Mouse (Mus musculus) heart, postnatal 0 days (tissue): ENCODE data around the gene Syvn1.

Experiments
- CTCF ChIP-seq: IDR thresholded peaks from 2 replicates; pipeline ENCODE4 v1.5.1; 2016; ENCODE audit warnings: antibody characterized with exemption, control low read depth, low read depth
- EP300 ChIP-seq: IDR thresholded peaks from 2 replicates; pipeline ENCODE4 v1.6.1; 2016; ENCODE audit warnings: antibody characterized with exemption, low read depth

GRCm38 (mm10) chr19:6046294-6047153 is at the start of gene Syvn1:
- TF ChIP-seq EP300 (peak; percentile 77), CTCF (no peak)
